Mouse (Mus musculus): ENCODE data around the gene Hlcs. TPM values are rescaled to one million over a fixed set of nuclear protein-coding genes. Genes with fewer than 3 reads are reported as not detected.

Gene Hlcs
- polyA plus RNA-seq, 1 experiment from 2014 or later, result 7.4 TPM

Small RNA genes within 50 kb of the gene (microRNA-seq; reads per million reads assigned to microRNA genes)
- not detected for gene Gm23062

Other genes starting within 250 kb of the Hlcs start
- gene Sim2, start 228.6 kb downstream of the Hlcs start, polyA plus RNA-seq (2015; fragmentation: Nextera tagmentation; extraction: Ambion mirVana), result 0.05 and 0.67 TPM in 2 replicates
- 4.5 TPM in 2 replicates for gene Ripply3, start 14.8 kb upstream of the Hlcs start, polyA plus RNA-seq (2015; fragmentation: Nextera tagmentation; extraction: Ambion mirVana)
- gene Ttc3, start 57.0 kb upstream of the Hlcs start, polyA plus RNA-seq (2015; fragmentation: Nextera tagmentation; extraction: Ambion mirVana), result 151 and 153 TPM in 2 replicates
- gene Pigp, start 58.3 kb upstream of the Hlcs start, polyA plus RNA-seq (2015; fragmentation: Nextera tagmentation; extraction: Ambion mirVana), result 96.2 and 112 TPM in 2 replicates
- 41.0 and 49.6 TPM in 2 replicates for gene Vps26c, start 213.3 kb upstream of the Hlcs start, polyA plus RNA-seq (2015; fragmentation: Nextera tagmentation; extraction: Ambion mirVana)